Mouse (Mus musculus): ENCODE data around the gene Zfp318.

Gene Zfp318

GRCm38 (mm10) chr17:46446264-46446663 lies 62.7 kb downstream of the Zfp318 start:
- DNase-seq (ENCODE audit: low read depth, low spot score), result no peak

- no peak for DNase-seq (ENCODE audit: low read depth, low spot score)
Observed at GRCm38 (mm10) chr17:46452683-46453082, 69.2 kb downstream of the Zfp318 start.

- DNase-seq (ENCODE audit: low read depth, low spot score), result no peak
Observed at GRCm38 (mm10) chr17:46453302-46453948, 69.9 kb downstream of the Zfp318 start.

GRCm38 (mm10) chr17:46453970-46454411 lies 70.5 kb downstream of the Zfp318 start:
- DNase-seq (ENCODE audit: low read depth, low spot score), result no peak

GRCm38 (mm10) chr17:46454539-46454938 lies 71.0 kb downstream of the Zfp318 start:
- no peak for DNase-seq (ENCODE audit: low read depth, low spot score)

GRCm38 (mm10) chr17:46455110-46455691 lies 71.7 kb downstream of the Zfp318 start:
- DNase-seq (ENCODE audit: low read depth, low spot score), result no peak

GRCm38 (mm10) chr17:46457791-46458190 lies 74.3 kb downstream of the Zfp318 start:
- DNase-seq (ENCODE audit: low read depth, low spot score), result peak; percentile 5

- DNase-seq (ENCODE audit: low read depth, low spot score), result no peak
Observed at GRCm38 (mm10) chr17:46458439-46458838, 74.9 kb downstream of the Zfp318 start.

GRCm38 (mm10) chr17:46460673-46461072 lies 77.1 kb downstream of the Zfp318 start:
- DNase-seq (ENCODE audit: low read depth, low spot score), result no peak

GRCm38 (mm10) chr17:46461347-46461746 lies 77.8 kb downstream of the Zfp318 start:
- no peak for DNase-seq (ENCODE audit: low read depth, low spot score)

GRCm38 (mm10) chr17:46462226-46462625 lies 78.7 kb downstream of the Zfp318 start:
- no peak for DNase-seq (ENCODE audit: low read depth, low spot score)

GRCm38 (mm10) chr17:46467830-46468229 lies 84.3 kb downstream of the Zfp318 start:
- no peak for DNase-seq (ENCODE audit: low read depth, low spot score)

Data from c-Kit-negative CD71-positive TER-119-positive erythroid progenitor cells, embryonic 14.5 days (primary cell).